Mouse (Mus musculus) granulocyte monocyte progenitor cell, adult 5-6 weeks (primary cell): ENCODE results near the gene Morf4l2. TPM values are rescaled to one million over a fixed set of nuclear protein-coding genes. Genes with fewer than 3 reads are reported as not detected.
"Not testable (repeated sequence)": the region's sequence is repeated elsewhere in the genome, so short reads cannot be mapped to it uniquely, and the experiment has no call there.

Source experiments
- ATAC-seq: replicated peaks from 2 replicates; pipeline ENCODE4 v1.8.0; 2016; ENCODE audit warnings: mild to moderate bottlenecking, moderate TSS enrichment, inconsistent platforms; ENCODE audit not compliant: poor library complexity, severe bottlenecking
- total RNA-seq, 2 experiments: library from RNA; stranded (forward) in 1 of 2; stranded (reverse) in 1 of 2; fragments of 200-712, 200-1000 nt in 1 of 2; fragments of >200 nt in 1 of 2; fragmentation: Nextera tagmentation in 1 of 2; gene quantifications; 2 replicates each; pipeline ENCODE4 v1.2.3; 2014 to 2017

Gene Morf4l2
- total RNA-seq (2014; fragmentation: Nextera tagmentation) (170 and 206 TPM in 2 replicates), total RNA-seq (2017) (712 and 733 TPM in 2 replicates)

DNA sequence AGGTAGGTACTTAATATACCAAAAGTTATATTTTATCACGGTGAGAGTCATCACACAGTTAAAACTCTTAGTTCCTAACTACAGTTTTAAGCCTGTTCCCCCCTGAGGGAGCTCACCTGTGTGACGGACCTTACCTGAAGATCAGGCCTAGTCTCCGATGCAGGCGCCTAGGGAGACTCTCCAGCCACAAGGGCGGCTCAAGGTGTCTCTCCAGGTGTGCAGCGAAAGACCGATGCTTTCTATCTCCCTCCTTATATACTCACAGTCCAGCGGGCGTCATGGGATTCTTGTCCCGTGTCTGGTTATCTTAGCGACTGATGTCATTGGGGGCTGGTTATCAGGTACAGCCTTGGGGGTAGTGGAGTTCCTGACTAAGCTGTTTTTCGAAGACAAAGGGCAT lies at the start of gene Morf4l2:
Gene Morf4l2 (minus strand): TSS at position 232 of the 400 bp plus-strand sequence.
- no peak for ATAC-seq

DNA sequence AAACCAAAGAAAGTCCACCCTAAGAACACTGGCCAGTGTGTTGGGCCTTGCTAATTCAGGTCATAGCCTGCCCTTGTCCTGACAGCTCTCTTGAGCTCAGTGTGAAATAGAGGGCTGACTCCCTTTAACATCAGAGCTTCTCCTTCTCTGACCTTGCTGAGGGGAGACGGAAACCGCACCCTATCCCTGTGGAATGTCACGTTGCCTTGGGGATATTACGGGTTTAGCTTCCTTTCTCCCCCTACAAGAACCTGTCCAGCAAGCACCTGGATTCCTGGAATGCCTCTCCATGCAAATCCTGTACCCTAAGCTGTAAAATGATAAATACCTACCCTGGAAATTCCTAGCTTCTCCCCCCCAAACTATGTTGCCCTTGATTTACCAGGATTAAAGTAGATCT lies 46.0 kb upstream of the Morf4l2 start:
- no peak for ATAC-seq

- no peak for ATAC-seq
Measured at GRCm38 (mm10) chrX:136780041-136780440, 36.6 kb upstream of the Morf4l2 start, which contains the start of gene Glra4. Glra4 (minus strand) TSS chrX:136780141.

DNA sequence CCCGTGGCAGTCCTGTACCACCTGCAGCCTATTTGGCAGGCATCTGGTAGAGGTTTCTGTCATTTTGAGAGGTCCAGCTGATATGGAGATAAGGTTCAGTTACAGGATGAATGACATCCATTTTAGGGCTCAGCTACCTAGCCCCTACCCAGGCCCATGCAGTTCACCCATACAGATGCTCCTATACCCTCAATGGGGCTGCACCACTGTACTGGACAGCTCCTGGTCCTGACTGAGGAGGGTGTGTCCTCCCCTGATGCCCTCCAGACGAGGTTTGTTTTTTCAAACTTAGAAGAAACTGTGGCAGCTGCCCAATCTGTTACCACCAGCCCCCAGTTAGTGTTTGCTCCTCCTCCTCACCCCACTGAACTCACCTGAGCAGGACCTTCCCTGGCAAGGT lies 35.8 kb upstream of the Morf4l2 start:
- no peak for ATAC-seq

GRCm38 (mm10) chrX:136778046-136778445 lies 34.6 kb upstream of the Morf4l2 start:
- no peak for ATAC-seq

DNA sequence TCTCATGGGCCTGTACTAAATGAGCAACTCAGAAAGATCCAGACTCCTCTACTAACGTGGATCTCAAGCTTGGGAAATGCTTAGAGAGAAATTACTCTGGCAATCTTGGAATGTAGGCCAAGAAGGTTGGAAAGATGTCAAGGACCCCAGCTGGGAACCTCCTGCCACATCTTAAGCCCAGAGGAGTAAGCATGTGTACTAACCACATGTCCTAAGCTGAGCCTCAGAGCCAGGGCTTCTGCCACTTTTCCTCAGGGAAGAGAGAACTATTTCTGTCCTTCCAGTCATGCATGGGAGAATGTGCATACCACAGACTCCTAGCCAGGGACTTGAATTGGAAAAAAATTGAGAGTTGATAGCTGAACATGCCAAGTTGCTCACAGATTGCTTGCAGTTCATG lies 29.5 kb upstream of the Morf4l2 start:
- ATAC-seq = no peak

DNA sequence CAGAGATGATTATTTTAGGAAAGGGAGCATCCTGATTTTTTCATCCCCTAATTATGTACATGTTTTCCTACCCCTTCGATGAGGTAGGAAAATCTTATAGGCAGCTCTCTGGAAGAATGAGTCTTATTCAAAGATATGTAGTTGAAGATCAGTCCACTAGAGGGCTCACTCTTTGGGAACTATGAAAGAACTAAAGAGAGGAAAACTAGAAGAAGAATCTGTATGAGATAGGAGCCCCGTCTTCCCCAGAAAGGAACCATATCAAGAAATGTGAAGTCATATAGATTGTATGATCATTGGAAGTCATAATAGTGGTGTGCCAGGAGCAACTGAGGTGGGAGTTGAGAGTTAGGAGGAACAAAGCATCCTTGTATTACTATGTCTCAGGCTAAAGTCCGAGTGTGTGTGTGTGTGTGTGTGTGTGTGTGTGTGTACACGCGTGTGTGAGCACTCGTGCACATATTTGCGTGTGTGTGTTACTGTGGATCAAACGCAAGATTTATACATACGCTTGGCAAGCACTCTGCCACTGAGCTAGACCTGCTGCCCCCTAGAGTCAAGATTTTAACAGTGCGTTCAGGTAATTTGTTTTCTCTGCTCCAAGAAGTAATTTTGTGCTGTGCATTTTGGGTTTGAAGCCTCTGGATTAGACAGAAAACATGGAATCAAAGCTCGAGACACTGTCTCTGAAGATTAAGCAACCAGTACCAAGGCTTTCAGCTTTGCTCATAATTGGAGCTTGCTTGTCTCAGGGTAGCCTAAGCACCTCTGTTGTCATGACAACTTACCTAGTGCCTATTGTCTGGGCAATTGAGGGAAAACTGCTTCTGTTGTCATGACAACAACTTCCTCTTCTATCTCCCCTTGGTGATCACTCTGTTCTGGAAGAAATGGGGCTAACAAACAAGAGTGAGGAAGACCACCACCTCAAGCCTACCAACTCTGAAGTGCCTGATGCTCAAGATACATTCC lies 17.9 kb upstream of the Morf4l2 start:
- ATAC-seq = peak; percentile 76

DNA sequence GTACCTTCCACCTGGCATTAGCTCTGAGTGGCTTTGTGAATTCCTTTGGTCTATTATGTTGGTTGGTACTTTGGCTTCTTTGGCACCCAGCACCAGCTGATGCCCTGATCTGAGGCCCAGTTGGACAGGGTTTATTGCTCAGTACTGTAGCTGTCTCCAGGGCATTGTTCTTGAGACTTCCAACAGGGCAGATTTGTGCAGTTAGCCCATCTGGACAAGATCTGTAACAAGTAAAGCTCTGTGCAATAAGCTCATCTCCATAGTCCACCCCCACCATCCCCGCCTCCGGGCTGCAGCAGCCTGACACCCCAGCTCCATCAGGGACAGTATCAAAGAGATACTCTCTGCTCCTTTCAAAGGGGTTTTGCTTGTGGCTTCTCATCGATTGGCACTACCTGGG lies 12.0 kb upstream of the Morf4l2 start:
- ATAC-seq = no peak

DNA sequence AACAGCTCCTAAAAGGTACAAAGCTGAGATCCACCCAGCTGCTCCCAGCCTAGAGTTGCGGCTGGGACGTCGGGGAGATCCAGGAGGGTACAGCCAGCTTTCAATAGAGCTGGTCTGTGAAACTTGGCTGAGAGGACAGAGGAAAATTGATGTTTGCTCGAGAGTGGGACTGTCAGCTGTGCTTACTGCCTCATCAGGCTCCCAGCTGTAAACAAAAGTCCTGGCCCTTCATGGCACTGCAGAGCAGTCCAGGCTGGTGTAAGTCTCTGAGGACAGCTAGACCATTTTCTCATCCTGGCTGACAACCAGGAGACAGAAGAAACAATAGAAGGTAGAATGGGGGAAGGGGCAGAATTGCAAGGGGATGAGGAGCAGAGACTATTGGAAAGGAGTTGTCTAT lies 5.8 kb upstream of the Morf4l2 start:
- no peak for ATAC-seq

GRCm38 (mm10) chrX:136744663-136745062 lies 1.2 kb upstream of the Morf4l2 start:
- no peak for ATAC-seq

- ATAC-seq = peak; percentile 17
Measured at GRCm38 (mm10) chrX:136742661-136743103, 808 bp downstream of the Morf4l2 start.

- no peak for ATAC-seq
Measured at GRCm38 (mm10) chrX:136742241-136742640, 1.2 kb downstream of the Morf4l2 start.

GRCm38 (mm10) chrX:136741651-136742201 lies 1.8 kb downstream of the Morf4l2 start:
- ATAC-seq = peak; percentile 62

DNA sequence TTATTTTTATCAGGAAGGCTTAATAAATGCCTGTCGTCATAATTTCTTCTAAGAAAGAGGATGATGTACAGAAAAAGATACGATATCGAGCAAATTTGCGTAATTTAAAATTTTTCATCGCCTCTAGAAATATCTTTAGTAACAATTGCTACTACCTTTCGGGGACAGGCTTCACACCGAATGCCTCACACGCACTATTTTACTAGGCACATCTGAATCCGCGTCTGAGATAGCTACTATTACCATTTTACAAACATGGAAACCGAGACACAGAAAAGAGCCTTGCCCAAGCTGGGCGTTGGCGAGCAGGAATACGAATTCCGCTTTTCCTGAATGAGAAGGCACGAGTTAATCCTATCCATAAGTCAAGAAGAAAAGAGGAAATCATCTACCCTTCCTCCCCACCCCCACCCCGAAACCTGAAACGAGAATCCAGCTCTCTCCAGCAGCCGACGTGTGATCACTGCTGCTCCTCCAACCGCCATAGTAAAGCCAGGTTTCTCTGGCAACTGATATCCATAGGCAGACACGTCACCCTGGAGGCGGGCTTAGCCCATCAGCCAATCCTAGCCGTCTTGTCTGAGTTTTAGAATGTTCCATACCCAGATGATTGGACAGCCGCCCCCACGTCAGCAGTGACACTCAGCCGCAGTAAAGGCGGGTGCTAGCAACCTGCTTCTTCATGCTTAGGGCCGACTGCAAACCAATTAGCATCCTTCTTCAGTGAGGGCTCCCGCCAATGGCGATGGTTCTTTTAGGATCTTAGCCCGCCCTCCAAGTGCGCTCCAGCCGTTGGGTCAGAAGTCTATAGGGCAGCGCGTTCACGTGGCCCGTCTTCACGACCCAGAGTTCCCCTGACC lies 2.5 kb downstream of the Morf4l2 start:
- ATAC-seq = peak; percentile 81

- no peak for ATAC-seq
Measured at GRCm38 (mm10) chrX:136740087-136740790, 3.3 kb downstream of the Morf4l2 start.

- no peak for ATAC-seq
Measured at GRCm38 (mm10) chrX:136732016-136732415, 11.5 kb downstream of the Morf4l2 start.

GRCm38 (mm10) chrX:136714742-136715474 lies 28.6 kb downstream of the Morf4l2 start:
- ATAC-seq = not testable (repeated sequence)

DNA sequence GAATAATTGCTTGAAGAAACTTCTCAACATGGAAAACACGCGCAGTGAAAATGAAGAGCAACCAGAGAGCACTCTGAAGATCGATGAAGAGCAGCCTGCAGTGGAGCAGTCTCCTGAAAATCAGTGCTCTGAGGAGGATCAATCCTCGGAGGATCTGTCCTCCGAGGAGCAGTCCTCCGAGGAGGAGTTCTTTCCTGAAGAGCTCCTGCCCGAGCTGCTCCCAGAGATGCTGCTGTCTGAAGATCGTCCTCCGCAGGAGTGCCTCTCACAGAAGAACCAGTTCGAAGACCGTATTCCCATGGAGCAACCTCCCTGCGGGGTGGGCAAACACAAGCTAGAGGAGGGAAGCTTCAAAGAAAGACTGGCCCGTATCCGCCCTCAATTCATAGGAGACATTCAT lies 34.7 kb downstream of the Morf4l2 start:
- no peak for ATAC-seq

DNA sequence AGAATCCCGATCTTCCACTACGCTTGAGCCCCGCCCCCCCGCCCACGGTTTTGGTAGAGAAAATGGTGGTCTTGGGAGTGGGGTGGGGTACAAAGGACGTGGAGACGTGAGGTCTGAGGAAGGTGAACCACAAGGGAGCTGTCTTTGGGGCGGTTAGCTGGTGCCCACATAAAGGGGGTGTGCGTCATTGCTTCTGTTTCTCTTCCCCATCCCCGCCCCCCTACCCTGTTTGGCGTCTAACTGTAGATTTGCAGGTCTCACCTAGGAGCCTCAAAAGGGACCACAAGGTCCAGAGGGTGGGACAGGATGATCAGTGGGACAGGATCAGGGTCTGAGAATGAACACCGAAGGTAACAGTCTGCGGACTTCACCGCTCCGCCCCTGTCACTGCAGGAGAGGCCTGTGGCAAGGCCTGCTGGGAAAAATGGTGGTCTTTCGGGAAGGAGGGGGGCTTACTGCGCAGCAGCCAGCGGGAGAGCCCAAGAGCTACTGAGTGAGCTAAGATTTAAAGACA lies 35.3 kb downstream of the Morf4l2 start:
- peak; percentile 92 for ATAC-seq
